Mouse (Mus musculus) G1E (cell line): ENCODE measurements around the gene Atrn.

Experiments
- CTCF ChIP-seq: IDR thresholded peaks from 2 replicates; pipeline ENCODE4 v1.5.1; 2012; ENCODE audit warnings: low read depth, low read length, inconsistent platforms, mixed read lengths
- GATA1 ChIP-seq: IDR thresholded peaks from 2 replicates; pipeline ENCODE4 v1.6.1; 2012; ENCODE audit warnings: borderline replicate concordance, low read length, inconsistent platforms, mixed read lengths
- TAL1 ChIP-seq: conservative IDR thresholded peaks from 2 replicates; pipeline ENCODE4 v1.6.1; 2012; ENCODE audit warnings: low read depth, low read length, inconsistent platforms, mixed read lengths

DNA sequence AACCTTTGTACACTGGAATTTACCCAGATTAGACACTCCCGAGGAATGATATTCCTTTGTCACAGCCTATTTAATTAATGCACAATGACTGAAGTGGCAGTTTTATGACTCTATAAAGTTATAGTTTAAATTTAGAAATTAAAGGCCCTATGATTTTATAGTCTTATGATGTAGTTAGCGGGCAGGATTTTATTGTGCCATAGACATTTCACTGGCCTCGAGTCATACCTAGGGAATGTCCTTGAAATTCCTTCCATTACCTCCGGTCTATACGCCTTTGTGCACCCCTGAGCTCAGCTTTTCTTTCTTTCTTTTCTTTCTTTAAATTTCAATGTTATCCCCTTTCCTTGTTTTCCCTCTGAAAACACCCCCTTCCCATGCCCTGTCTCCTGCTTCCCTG lies 35.4 kb upstream of the Atrn start:
- no peak for TF ChIP-seq CTCF
- no peak for TF ChIP-seq GATA1
- TF ChIP-seq TAL1: no peak
